Mouse (Mus musculus): Measurements from ENCODE around the gene Zfhx3.

GRCm38 (mm10) chr8:108434510-108434909, 492.1 kb downstream of the Zfhx3 start:
- TF ChIP-seq CTCF (IDR thresholded peaks at IDR 0.05; ENCODE audit: low read depth, low read length) (no peak), POLR2A (IDR thresholded peaks at IDR 0.05; ENCODE audit: borderline replicate concordance, low read depth, low read length) (no peak)
